In the genomic region with DNA sequence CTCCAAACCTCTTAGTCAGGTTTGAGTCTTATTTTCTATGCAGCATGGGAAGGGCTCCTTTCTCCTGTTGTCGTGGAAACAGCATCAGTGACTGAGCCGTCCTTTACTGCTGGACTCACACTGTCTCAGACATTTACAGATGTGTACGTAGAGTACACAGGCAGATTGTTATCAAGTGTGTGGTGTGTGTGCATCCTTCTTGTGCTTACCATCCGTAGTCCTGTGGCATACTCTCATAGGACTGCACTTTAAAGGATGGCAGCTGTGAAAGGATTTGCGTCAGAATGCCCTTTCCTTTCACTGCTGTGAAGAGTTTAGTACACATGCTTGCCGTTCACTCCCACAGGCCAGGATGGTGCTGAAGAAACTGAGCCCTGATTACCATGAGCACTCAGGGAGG, we compare ENCODE assay signal across 16 mouse cellular contexts.
A peak's percentile ranks its signal among the peaks of the same experiment; 100 is the strongest.
DNase-seq lines count a peak whose midpoint lies in the region; ATAC-seq and TF ChIP-seq lines count a peak whose summit lies in the region.
"Had no signal": no experiment of that assay in that cellular context is flagged by ENCODE, and none has a peak within 500 bp of the region (broad histone marks: within the 10 kb centered on the region; RNA-seq: fewer than 3 reads in every experiment).

No protein-coding gene starts in this region.

- peak; percentile 51; the same call in 1 of the 2 replicates for ATAC-seq in forebrain, embryonic 13.5 days
- no peak for ATAC-seq in hindbrain, postnatal 0 days
- ATAC-seq: activated CD4-positive, CD25-positive, alpha-beta regulatory T cell, adult 4 months had no signal

- peaks cover 5% of the 10 kb centered on the region for H3K4me1 ChIP-seq in forebrain, embryonic 13.5 days
- no peaks in the 10 kb centered on the region for H3K4me1 ChIP-seq in hindbrain, postnatal 0 days (ENCODE audit: insufficient read depth, low read length)
- H3K4me1 ChIP-seq: liver, embryonic 13.5 days had no signal

- 24% methylated on average over 6 of the region's 6 CpGs for WGBS in forebrain, embryonic 13.5 days
- WGBS in hindbrain, postnatal 0 days: 12% methylated on average over 6 of the region's 6 CpGs

- H3K36me3 ChIP-seq in forebrain, embryonic 13.5 days (ENCODE audit: poor library complexity, severe bottlenecking): no peaks in the 10 kb centered on the region
- no peaks in the 10 kb centered on the region for H3K36me3 ChIP-seq in hindbrain, postnatal 0 days (ENCODE audit: insufficient read depth, low read length)
- H3K36me3 ChIP-seq: heart, embryonic 12.5 days; liver, embryonic 13.5 days had no signal

- H3K9ac ChIP-seq in forebrain, embryonic 13.5 days: no peak overlapping the region
- no peak overlapping the region for H3K9ac ChIP-seq in hindbrain, postnatal 0 days (replicated peaks; ENCODE audit: low read length)
- H3K9ac ChIP-seq: heart, embryonic 12.5 days; liver, embryonic 13.5 days had no signal

- H3K9me3 ChIP-seq in forebrain, embryonic 13.5 days (replicated peaks): no peaks in the 10 kb centered on the region
- no peaks in the 10 kb centered on the region for H3K9me3 ChIP-seq in hindbrain, postnatal 0 days (ENCODE audit: low read length)
- H3K9me3 ChIP-seq: heart, embryonic 12.5 days; liver, embryonic 13.5 days had no signal

- H3K4me3 ChIP-seq in forebrain, embryonic 13.5 days: no peak overlapping the region
- H3K4me3 ChIP-seq in hindbrain, postnatal 0 days (ENCODE audit: low read length): no peak overlapping the region
- H3K4me3 ChIP-seq: heart, embryonic 12.5 days; liver, embryonic 13.5 days; myocyte had no signal

- no peak for TF ChIP-seq CTCF in hindbrain, postnatal 0 days (IDR thresholded peaks at IDR 0.05; ENCODE audit: low read depth)

- peak; percentile 0 to 4 for DNase-seq in frontal cortex, postnatal 36 days (ENCODE audit: low spot score in 2 of 2)
- no peak for DNase-seq in frontal cortex, postnatal 14 days (ENCODE audit: low spot score in 2 of 2)
- peak; percentile 13 for DNase-seq in hindbrain, postnatal 0 days (ENCODE audit: low spot score)
- peak; percentile 14 for DNase-seq in retina, embryonic 14.5 days (ENCODE audit: low spot score)
- DNase-seq in urinary bladder, postnatal 14 days (ENCODE audit: low spot score): no peak
- no peak for DNase-seq in spleen, postnatal 4 days (ENCODE audit: low spot score in 2 of 2)
- no peak for DNase-seq in urinary bladder, postnatal 36 days (ENCODE audit: low spot score in 2 of 2)
- DNase-seq: cerebellum, postnatal 25 days; gastrocnemius, postnatal 25 days; liver, embryonic 13.5 days; lung, postnatal 14 days; right cerebral cortex, postnatal 4 days had no signal

- 0 out of 2 replicates have a peak overlapping the region, but pooled peaks have one; percentile 8 for H3K4me2 ChIP-seq in forebrain, embryonic 13.5 days
- H3K4me2 ChIP-seq in hindbrain, postnatal 0 days (ENCODE audit: low read depth, low read length): no peak overlapping the region
- H3K4me2 ChIP-seq: heart, embryonic 12.5 days; liver, embryonic 13.5 days had no signal

- no peaks in the 10 kb centered on the region for H3K27me3 ChIP-seq in forebrain, embryonic 13.5 days
- no peaks in the 10 kb centered on the region for H3K27me3 ChIP-seq in hindbrain, postnatal 0 days (ENCODE audit: insufficient read depth, low read length)
- H3K27me3 ChIP-seq: heart, embryonic 12.5 days; liver, embryonic 13.5 days had no signal

- H3K27ac ChIP-seq in forebrain, embryonic 13.5 days: no peak overlapping the region
- H3K27ac ChIP-seq in hindbrain, postnatal 0 days: no peak overlapping the region
- H3K27ac ChIP-seq: liver, embryonic 13.5 days had no signal

Comparison
In these comparisons a context has a peak if more than half of its experiments do, and no peak if none do; other contexts are left out.
1. DNase-seq: peak in frontal cortex, postnatal 36 days (2 of 2), hindbrain, postnatal 0 days (single experiment) and retina, embryonic 14.5 days (single experiment); none in frontal cortex, postnatal 14 days (0 of 2), urinary bladder, postnatal 14 days (single experiment), spleen, postnatal 4 days (0 of 2) and urinary bladder, postnatal 36 days (0 of 2).